Mouse (Mus musculus) hematopoietic stem cell, adult 5-6 weeks (primary cell): ENCODE results near the gene Paxx. TPM values are rescaled to one million over a fixed set of nuclear protein-coding genes. Genes with fewer than 3 reads are reported as not detected.
"Not testable (repeated sequence)": the region's sequence is repeated elsewhere in the genome, so short reads cannot be mapped to it uniquely, and the experiment has no call there.

Source experiments
- ATAC-seq, 2 experiments: fragments of 125-278 bp in 1 of 2; replicated peaks in 1 of 2; 2 replicates each; pipeline ENCODE4 v1.8.0; 2016 to 2017; ENCODE audit warnings: inconsistent platforms in 2 of 2, mild to moderate bottlenecking in 2 of 2, moderate number of reproducible peaks in 2 of 2, low read depth in 1 of 2, moderate TSS enrichment in 1 of 2; ENCODE audit not compliant: low FRiP score in 2 of 2, poor library complexity in 2 of 2, severe bottlenecking in 2 of 2, insufficient read depth in 1 of 2, low TSS enrichment in 1 of 2
- total RNA-seq: library from RNA; stranded (forward); fragments of 172-1452, 232-1000 nt; gene quantifications from 2 replicates; pipeline ENCODE4 v1.2.3, GENCODE M21; 2017

The Paxx gene
- total RNA-seq, 1 experiment from 2014 or later, result 27.5 TPM

GRCm38 (mm10) chr2:25428442-25429236 lies 32.3 kb downstream of the Paxx start, which contains the start of gene Abca2:
Gene Abca2, plus strand, starts transcription at chr2:25428703.
- peak; percentile 58 to 63 for ATAC-seq

DNA sequence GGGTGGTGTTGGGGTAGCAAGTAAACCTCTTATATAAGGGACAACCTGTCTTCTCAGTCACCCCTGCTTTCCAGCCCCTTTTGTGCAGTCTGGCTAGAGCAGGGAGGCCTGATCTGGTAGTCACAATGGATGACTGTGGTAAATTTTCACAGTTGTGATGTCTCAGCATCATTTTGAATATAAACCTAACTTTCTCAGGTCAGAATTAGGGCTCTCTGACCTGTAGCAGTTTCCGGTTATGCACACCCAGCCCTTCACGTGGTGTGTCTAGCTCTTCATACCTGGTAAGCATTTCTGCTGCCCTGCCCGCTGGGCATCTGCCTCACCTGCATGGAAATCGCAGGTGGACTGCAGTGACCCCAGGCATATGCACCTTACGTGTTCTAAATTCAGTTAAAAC lies 33.6 kb downstream of the Paxx start:
- ATAC-seq, result no peak

- peak; percentile 29 to 43 for ATAC-seq
Observed at GRCm38 (mm10) chr2:25426721-25427191, 34.1 kb downstream of the Paxx start.

DNA sequence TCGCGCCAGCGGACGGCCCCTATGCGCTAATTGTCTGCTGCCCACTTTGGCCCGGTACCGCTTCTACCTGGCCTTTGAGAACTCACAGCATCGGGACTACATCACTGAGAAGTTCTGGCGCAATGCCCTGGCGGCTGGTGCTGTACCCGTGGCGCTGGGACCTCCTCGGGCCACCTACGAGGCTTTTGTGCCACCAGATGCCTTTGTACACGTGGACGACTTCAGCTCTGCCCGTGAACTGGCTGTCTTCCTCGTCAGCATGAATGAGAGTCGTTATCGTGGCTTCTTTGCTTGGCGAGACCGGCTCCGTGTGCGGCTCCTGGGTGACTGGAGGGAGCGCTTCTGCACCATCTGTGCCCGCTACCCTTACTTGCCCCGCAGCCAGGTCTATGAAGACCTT lies 35.4 kb downstream of the Paxx start:
- no peak for ATAC-seq

DNA sequence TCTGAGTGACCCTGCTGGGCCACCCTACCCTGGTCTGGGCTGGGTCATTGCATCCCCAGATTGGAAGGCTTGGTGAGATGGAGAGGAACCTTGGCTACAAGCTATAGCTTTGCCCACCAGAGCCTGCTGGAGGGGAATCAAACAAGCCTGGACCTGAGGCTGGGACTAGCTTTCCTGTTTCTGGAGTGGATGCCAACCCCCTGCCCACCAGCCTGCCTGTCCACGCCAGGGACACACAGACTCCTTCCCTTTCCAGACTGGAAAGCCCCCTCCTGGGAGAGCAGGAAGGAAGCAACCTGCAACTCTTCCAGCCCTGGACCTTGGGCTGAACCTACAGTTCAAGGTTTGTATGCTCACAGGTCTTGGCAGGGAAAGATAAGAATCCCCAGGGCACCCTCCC lies 37.3 kb downstream of the Paxx start:
- no peak for ATAC-seq

GRCm38 (mm10) chr2:25422587-25423410 lies 38.1 kb downstream of the Paxx start, which contains the start of gene Fut7:
Gene Fut7, plus strand, starts transcription at chr2:25423267.
- ATAC-seq, result peak; percentile 73 to 74

- peak; percentile 13 to 27; a peak in 1 of 4 replicates for ATAC-seq
Observed at GRCm38 (mm10) chr2:25421896-25422295, 39.0 kb downstream of the Paxx start.

DNA sequence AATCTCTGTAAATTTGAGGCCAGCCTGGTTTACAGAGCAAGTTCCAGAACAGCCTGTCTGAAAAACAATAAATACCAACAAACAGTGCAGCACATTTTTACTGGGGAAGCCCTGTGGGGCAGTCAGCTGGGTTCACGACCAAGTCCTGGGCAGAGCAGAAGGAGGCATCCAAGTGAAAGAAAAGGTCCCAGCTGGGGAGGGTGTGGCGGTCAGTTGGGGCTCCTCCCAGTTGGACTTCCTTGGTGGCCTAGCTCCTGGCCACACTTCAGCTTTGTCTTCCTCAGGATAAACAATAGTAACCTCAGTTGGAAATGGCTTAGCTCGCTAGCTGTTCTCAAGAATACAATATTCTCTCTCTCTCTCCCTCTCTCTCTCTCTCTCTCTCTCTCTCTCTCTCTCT lies 43.5 kb downstream of the Paxx start:
- no peak for ATAC-seq

DNA sequence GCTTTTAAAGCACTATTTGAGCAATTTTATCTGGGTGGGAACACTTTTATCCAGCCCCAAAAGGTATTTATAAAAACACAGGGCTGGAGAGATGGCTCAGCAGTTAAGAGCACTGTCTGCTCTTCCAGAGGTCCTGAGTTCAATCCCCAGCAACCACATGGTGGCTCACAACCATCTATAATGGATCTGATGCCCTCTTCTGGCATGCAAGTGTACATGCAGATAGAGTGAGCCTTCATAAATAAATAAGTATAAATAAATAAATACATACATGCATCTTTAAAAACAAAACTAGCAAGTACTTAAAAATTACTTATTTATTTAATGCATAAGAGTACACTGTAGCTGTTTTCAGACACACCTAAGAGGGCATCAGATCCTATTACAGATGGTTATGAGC lies 47.5 kb downstream of the Paxx start:
- not testable (repeated sequence) for ATAC-seq

GRCm38 (mm10) chr2:25408908-25409307 lies 52.0 kb downstream of the Paxx start:
- ATAC-seq, result no peak

Other genes with a start within 250 kb of the Paxx start
- 40.1 and 53.5 TPM in 2 replicates for gene Nelfb, start 249.6 kb downstream of the Paxx start, total RNA-seq
- gene Stpg3, start 246.5 kb downstream of the Paxx start, total RNA-seq, result not detected in 2 replicates
- not detected in 2 replicates for gene Fam166a, start 242.3 kb downstream of the Paxx start, total RNA-seq
- 426 and 473 TPM in 2 replicates for gene Tubb4b, start 236.4 kb downstream of the Paxx start, total RNA-seq
- 0.81 TPM in 1 of 2 replicates, not detected in the other for gene Slc34a3, start 226.7 kb downstream of the Paxx start, total RNA-seq
- not detected in 2 replicates for gene Rnf224, start 224.3 kb downstream of the Paxx start, total RNA-seq
- 0.50 TPM in 1 of 2 replicates, not detected in the other for gene Rnf208, start 218.8 kb downstream of the Paxx start, total RNA-seq
- gene Cysrt1, start 218.6 kb downstream of the Paxx start, total RNA-seq, result not detected in 2 replicates
- gene AL732309.1, start 214.2 kb downstream of the Paxx start, total RNA-seq, result 1.4 and 5.1 TPM in 2 replicates
- 9.9 and 10.8 TPM in 2 replicates for gene Tmem203, start 205.7 kb downstream of the Paxx start, total RNA-seq
- 8.2 and 10.6 TPM in 2 replicates for gene Tprn, start 198.5 kb downstream of the Paxx start, total RNA-seq
- gene Ssna1, start 188.7 kb downstream of the Paxx start, total RNA-seq, result 46.4 and 82.9 TPM in 2 replicates
- gene Anapc2, start 188.6 kb downstream of the Paxx start, total RNA-seq, result 39.0 and 46.9 TPM in 2 replicates
- gene Tmem210, start 172.9 kb downstream of the Paxx start, total RNA-seq, result not detected in 2 replicates
- gene Lrrc26, start 171.2 kb downstream of the Paxx start, total RNA-seq, result not detected in 2 replicates
- not detected in 2 replicates for gene Grin1, start 141.9 kb downstream of the Paxx start, total RNA-seq
- gene Man1b1, start 128.8 kb downstream of the Paxx start, total RNA-seq, result 60.9 and 70.9 TPM in 2 replicates
- 11.9 and 31.6 TPM in 2 replicates for gene Dpp7, start 104.7 kb downstream of the Paxx start, total RNA-seq
- 8.2 and 12.6 TPM in 2 replicates for gene Uap1l1, start 95.4 kb downstream of the Paxx start, total RNA-seq
- gene Sapcd2, start 88.8 kb downstream of the Paxx start, total RNA-seq, result 3.3 and 12.1 TPM in 2 replicates
- gene Entpd2, start 65.2 kb downstream of the Paxx start, total RNA-seq, result not detected in 2 replicates
- gene Npdc1, start 61.7 kb downstream of the Paxx start, total RNA-seq, result 0.74 and 2.3 TPM in 2 replicates
- gene Fut7, start 37.8 kb downstream of the Paxx start, total RNA-seq, result 23.6 and 28.5 TPM in 2 replicates
- 52.7 and 57.5 TPM in 2 replicates for gene Abca2, start 32.4 kb downstream of the Paxx start, total RNA-seq
- not detected in 2 replicates for gene Clic3, start 4.3 kb downstream of the Paxx start, total RNA-seq
- gene Ptgds, start 9.0 kb upstream of the Paxx start, total RNA-seq, result 3.4 and 3.5 TPM in 2 replicates
- gene Lcn12, start 32.8 kb upstream of the Paxx start, total RNA-seq, result not detected in 2 replicates
- gene Fbxw5, start 39.7 kb upstream of the Paxx start, total RNA-seq, result 20.6 and 25.1 TPM in 2 replicates
- gene C8g, start 40.6 kb upstream of the Paxx start, total RNA-seq, result 0.35 and 2.0 TPM in 2 replicates
- 18.0 and 20.2 TPM in 2 replicates for gene Traf2, start 85.8 kb upstream of the Paxx start, total RNA-seq
- 68.7 and 71.1 TPM in 2 replicates for gene Edf1, start 96.8 kb upstream of the Paxx start, total RNA-seq
- gene Mamdc4, start 113.8 kb upstream of the Paxx start, total RNA-seq, result 1.1 and 4.8 TPM in 2 replicates
- 27.8 and 63.7 TPM in 2 replicates for gene Phpt1, start 114.1 kb upstream of the Paxx start, total RNA-seq
- gene Ajm1, start 120.7 kb upstream of the Paxx start, total RNA-seq, result 0.40 TPM in 1 of 2 replicates, not detected in the other
- gene Rabl6, start 147.4 kb upstream of the Paxx start, total RNA-seq, result 56.5 and 67.0 TPM in 2 replicates
- gene Ccdc183, start 156.6 kb upstream of the Paxx start, total RNA-seq, result not detected in 2 replicates
- gene Tmem141, start 160.9 kb upstream of the Paxx start, total RNA-seq, result 22.2 and 28.8 TPM in 2 replicates
- 0.94 TPM in 1 of 2 replicates, not detected in the other for gene Fcna, start 166.9 kb upstream of the Paxx start, total RNA-seq
- not detected in 2 replicates for gene Lcn8, start 192.0 kb upstream of the Paxx start, total RNA-seq
- not detected in 2 replicates for gene Lcn5, start 196.9 kb upstream of the Paxx start, total RNA-seq
- not detected in 2 replicates for gene Lcn6, start 215.7 kb upstream of the Paxx start, total RNA-seq
- not detected in 2 replicates for gene Lcn10, start 221.6 kb upstream of the Paxx start, total RNA-seq
- gene Obp2a, start 238.9 kb upstream of the Paxx start, total RNA-seq, result not detected in 2 replicates
- gene Bmyc, start 245.6 kb upstream of the Paxx start, total RNA-seq, result 6.4 and 11.8 TPM in 2 replicates